ENCODE assay signal across 21 mouse cellular contexts in the genomic region with DNA sequence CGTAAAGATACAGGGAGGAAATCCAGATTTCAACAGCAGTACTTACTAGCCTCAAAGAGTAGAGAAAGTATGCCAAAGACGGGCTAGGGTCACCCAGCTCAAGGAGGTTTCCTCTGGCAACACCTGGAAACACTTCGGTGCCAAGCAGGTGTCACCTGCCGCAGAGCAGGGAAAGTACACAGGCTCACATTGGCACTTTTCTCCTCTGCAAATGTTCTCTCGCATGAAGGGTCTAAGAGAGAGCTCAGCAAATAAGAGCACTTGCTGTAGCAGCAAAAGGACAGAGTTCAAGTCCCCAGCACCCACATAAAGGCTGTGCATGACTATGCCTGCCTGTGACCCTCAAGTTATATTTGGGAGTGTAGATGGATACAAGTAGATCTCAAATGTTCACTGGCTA. TPM values are rescaled to one million over a fixed set of nuclear protein-coding genes. Genes with fewer than 3 reads are reported as not detected.
"Had no signal": no experiment of that assay in that cellular context is flagged by ENCODE, and none has a peak within 500 bp of the region (broad histone marks: within the 10 kb centered on the region; RNA-seq: fewer than 3 reads in every experiment).

No protein-coding gene starts in this region.

- H3K27ac ChIP-seq: hindbrain, postnatal 0 days; kidney, embryonic 15.5 days; layer of hippocampus, adult 2 months; limb, embryonic 12.5 days; liver, embryonic 12.5 days; liver, embryonic 15.5 days; midbrain, embryonic 12.5 days; midbrain, embryonic 15.5 days; neural tube, embryonic 12.5 days; neural tube, embryonic 15.5 days; stomach, embryonic 15.5 days had no signal

- H3K4me3 ChIP-seq: kidney, embryonic 15.5 days; layer of hippocampus, adult 2 months; limb, embryonic 12.5 days; liver, embryonic 12.5 days; liver, embryonic 15.5 days; midbrain, embryonic 12.5 days; midbrain, embryonic 15.5 days; neural tube, embryonic 12.5 days; neural tube, embryonic 15.5 days; stomach, embryonic 15.5 days had no signal

- H3K9me3 ChIP-seq: kidney, embryonic 15.5 days; limb, embryonic 12.5 days; liver, embryonic 12.5 days; liver, embryonic 15.5 days; midbrain, embryonic 12.5 days; midbrain, embryonic 15.5 days; neural tube, embryonic 12.5 days; neural tube, embryonic 15.5 days; stomach, embryonic 15.5 days had no signal

- H3K27me3 ChIP-seq: kidney, embryonic 15.5 days; limb, embryonic 12.5 days; liver, embryonic 12.5 days; liver, embryonic 15.5 days; midbrain, embryonic 12.5 days; midbrain, embryonic 15.5 days; neural tube, embryonic 12.5 days; neural tube, embryonic 15.5 days; stomach, embryonic 15.5 days had no signal

- ATAC-seq: hindbrain, postnatal 0 days; inflammation-experienced regulatory T-cells, adult 6 months; intestine, embryonic 16.5 days; liver, embryonic 12.5 days; midbrain, embryonic 15.5 days had no signal

- H3K9ac ChIP-seq: kidney, embryonic 15.5 days; limb, embryonic 12.5 days; liver, embryonic 12.5 days; liver, embryonic 15.5 days; midbrain, embryonic 12.5 days; midbrain, embryonic 15.5 days; neural tube, embryonic 12.5 days; neural tube, embryonic 15.5 days; stomach, embryonic 15.5 days had no signal

- DNase-seq: kidney, adult 8-10 months; kidney, postnatal 10 days; layer of hippocampus, adult 9-11 months; liver; retina, postnatal 1 day; right cerebral cortex, postnatal 25 days; spleen, adult 18-20 months; thymus, postnatal 25 days had no signal

- H3K36me3 ChIP-seq: kidney, embryonic 15.5 days; limb, embryonic 12.5 days; liver, embryonic 12.5 days; liver, embryonic 15.5 days; midbrain, embryonic 12.5 days; midbrain, embryonic 15.5 days; neural tube, embryonic 12.5 days; neural tube, embryonic 15.5 days; stomach, embryonic 15.5 days had no signal

- H3K4me1 ChIP-seq: kidney, embryonic 15.5 days; liver, embryonic 15.5 days; midbrain, embryonic 12.5 days; midbrain, embryonic 15.5 days; neural tube, embryonic 12.5 days; neural tube, embryonic 15.5 days; stomach, embryonic 15.5 days had no signal

- H3K4me2 ChIP-seq: kidney, embryonic 15.5 days; limb, embryonic 12.5 days; liver, embryonic 12.5 days; liver, embryonic 15.5 days; midbrain, embryonic 12.5 days; midbrain, embryonic 15.5 days; neural tube, embryonic 12.5 days; neural tube, embryonic 15.5 days; stomach, embryonic 15.5 days had no signal

RNA-seq across cellular contexts. Expression of a gene that starts 16.1 kb away (rescaled TPM):
- polyA plus RNA-seq: inflammation-experienced regulatory T-cells, adult 6 months had no signal
